Mouse (Mus musculus) liver, embryonic 14.5 days (tissue): Measurements from ENCODE around the gene B230307C23Rik. TPM values are rescaled to one million over a fixed set of nuclear protein-coding genes. Genes with fewer than 3 reads are reported as not detected.

Experiments
- ATAC-seq: fragments of 200-750 bp; cut with Nextera tagmentation; 2 replicates; pipeline ENCODE4 v1.8.0; 2017; ENCODE audit warnings: moderate number of reproducible peaks, mild to moderate bottlenecking, moderate library complexity; ENCODE audit not compliant: insufficient read depth
- DNase-seq, 3 experiments: peaks; one replicate each; pipeline ENCODE4 v3.0.0-alpha.2; 2012 to 2013; ENCODE audit warnings: low read depth in 3 of 3, low spot score in 3 of 3
- H3K27ac ChIP-seq: fragments of 300-500 bp; sonication (generic); 2 replicates; pipeline ENCODE4 v1.5.1; 2014; ENCODE audit warnings: moderate library complexity, mild to moderate bottlenecking, control low read depth, inconsistent platforms
- H3K27me3 ChIP-seq: fragments of 300-500 bp; sonication (generic); 2 replicates; pipeline ENCODE4 v1.6.1; 2014; ENCODE audit warnings: mild to moderate bottlenecking, low read length, moderate library complexity; ENCODE audit not compliant: control insufficient read depth, insufficient read depth
- H3K36me3 ChIP-seq: fragments of 300-500 bp; sonication (generic); replicated peaks from 2 replicates; pipeline ENCODE4 v1.6.1; 2014; ENCODE audit warnings: low read depth; ENCODE audit not compliant: control insufficient read depth, insufficient read depth
- H3K4me1 ChIP-seq, 2 experiments: fragments of 200-500 bp in 1 of 2; fragments of 300-500 bp in 1 of 2; sonication (generic) in 1 of 2; replicated peaks; 2 replicates each; pipeline ENCODE4 v1.6.1; 2012 to 2014; ENCODE audit warnings: antibody characterized with exemption in 1 of 2, inconsistent platforms in 1 of 2, low read length in 1 of 2; ENCODE audit not compliant: control insufficient read depth in 2 of 2, insufficient read depth in 2 of 2
- H3K4me2 ChIP-seq: fragments of 300-500 bp; sonication (generic); 2 replicates; pipeline ENCODE4 v1.6.1; 2014; ENCODE audit warnings: low read depth, mild to moderate bottlenecking, control low read depth, moderate library complexity
- H3K4me3 ChIP-seq, 2 experiments: fragments of 200-500 bp in 1 of 2; fragments of 300-500 bp in 1 of 2; sonication (generic) in 1 of 2; 2 replicates each; pipeline ENCODE4 v1.5.1; 2012 to 2014; ENCODE audit warnings: low read depth in 2 of 2, low read length in 2 of 2, mild to moderate bottlenecking in 2 of 2, control low read depth in 1 of 2, inconsistent platforms in 1 of 2, moderate library complexity in 1 of 2; ENCODE audit not compliant: insufficient read depth in 1 of 2
- H3K9ac ChIP-seq: fragments of 300-500 bp; sonication (generic); replicated peaks from 2 replicates; pipeline ENCODE4 v1.6.1; 2014; ENCODE audit warnings: mild to moderate bottlenecking, control low read depth, moderate library complexity
- H3K9me3 ChIP-seq: fragments of 300-500 bp; sonication (generic); 2 replicates; pipeline ENCODE4 v1.6.1; 2016; ENCODE audit warnings: low read length, mixed read lengths; ENCODE audit not compliant: control insufficient read depth
- CTCF ChIP-seq: IDR thresholded peaks from 2 replicates; pipeline ENCODE4 v1.5.1; 2016; ENCODE audit warnings: antibody characterized with exemption, low read depth, control low read depth
- EP300 ChIP-seq: IDR thresholded peaks from 2 replicates; pipeline ENCODE4 v1.6.1; 2016; ENCODE audit warnings: antibody characterized with exemption, low read depth
- WGBS: fragments of 180-500 bp; shearing (Covaris S2); extraction: QIAGEN DNeasy Blood & Tissue Kit; methylation state at CpG from one replicate; pipeline ENCODE4 v1.1.7; 2014; ENCODE audit not compliant: insufficient replicate concordance; 5-methylcytosine and 5-hydroxymethylcytosine counted together
- polyA plus RNA-seq, 2 experiments: library from polyadenylated mRNA; depleted of rRNA in 1 of 2; stranded (reverse) in 1 of 2; unstranded in 1 of 2; fragments of >200 nt; fragmentation: Nextera tagmentation in 1 of 2; extraction: Ambion mirVana in 1 of 2; gene quantifications; 2 replicates each; pipeline versions ENCODE4 v1.2.1 to v1.2.3; 2012 to 2014

B230307C23Rik gene
- 7.1 and 9.7 TPM in 2 replicates for polyA plus RNA-seq (2012; rRNA removed)
- 12.2 and 12.3 TPM in 2 replicates for polyA plus RNA-seq (2014; fragmentation: Nextera tagmentation; extraction: Ambion mirVana)

GRCm38 (mm10) chr16:97996616-97997382 is at the start of gene B230307C23Rik:
Gene B230307C23Rik (plus strand): TSS chr16:97997315.
- Histone ChIP-seq H3K9ac (peak within 1 kb of the TSS; percentile 65), H3K9me3 (no peaks in the 10 kb centered on the region), H3K27me3 (no peaks in the 10 kb centered on the region), H3K27ac (peak within 1 kb of the TSS; percentile 25), H3K36me3 (no peaks in the 10 kb centered on the region; the same call in 1 of the 2 replicates), H3K4me3 (peak within 1 kb of the TSS; percentile 66 to 67), H3K4me1 (peaks cover 5 to 15% of the 10 kb centered on the region in 2 experiments), H3K4me2 (peak within 1 kb of the TSS; percentile 64)
- DNase-seq (peak; percentile 77 to 85 (median 79)), ATAC-seq (peak; percentile 97)
- TF ChIP-seq CTCF = no peak
- no peak for TF ChIP-seq EP300
- WGBS = 2% methylated on average over 22 of the region's 22 CpGs

- no peak for TF ChIP-seq CTCF
- no peak for TF ChIP-seq EP300
- H3K36me3 ChIP-seq = peaks cover 7% of the 10 kb centered on the region
- WGBS = 32% methylated on average over 4 of the region's 4 CpGs
- no peak overlapping the region for H3K9ac ChIP-seq
- no peak overlapping the region for H3K27ac ChIP-seq
- H3K27me3 ChIP-seq = no peaks in the 10 kb centered on the region
- H3K4me1 ChIP-seq = peaks cover 8 to 19% of the 10 kb centered on the region in 2 experiments; a peak in 3 of 4 replicates
- H3K4me2 ChIP-seq = no peak overlapping the region
- DNase-seq = no peak
- no peak for ATAC-seq
- H3K4me3 ChIP-seq = no peak overlapping the region
- no peaks in the 10 kb centered on the region for H3K9me3 ChIP-seq
These were observed 48.3 kb upstream of the B230307C23Rik start for GRCm38 (mm10) chr16:97948836-97949235.

GRCm38 (mm10) chr16:97950061-97950460 is 47.1 kb upstream of the B230307C23Rik start:
- no peaks in the 10 kb centered on the region for H3K27me3 ChIP-seq
- H3K4me3 ChIP-seq = no peak overlapping the region
- H3K27ac ChIP-seq = no peak overlapping the region
- peaks cover 9% of the 10 kb centered on the region for H3K36me3 ChIP-seq
- WGBS = 88% methylated on average over 8 of the region's 8 CpGs
- DNase-seq (no peak), ATAC-seq (no peak)
- peaks cover 10 to 25% of the 10 kb centered on the region in 2 experiments; a peak in 3 of 4 replicates for H3K4me1 ChIP-seq
- no peak overlapping the region for H3K4me2 ChIP-seq
- no peak overlapping the region for H3K9ac ChIP-seq
- H3K9me3 ChIP-seq = no peaks in the 10 kb centered on the region
- TF ChIP-seq CTCF (no peak), EP300 (no peak)

GRCm38 (mm10) chr16:97952371-97952770 is 44.7 kb upstream of the B230307C23Rik start:
- ATAC-seq (no peak), DNase-seq (no peak)
- peak overlapping the region; percentile 11; the same call in 1 of the 2 replicates for H3K4me2 ChIP-seq
- H3K9ac ChIP-seq = no peak overlapping the region
- 70% methylated on average over 4 of the region's 4 CpGs for WGBS
- H3K9me3 ChIP-seq = no peaks in the 10 kb centered on the region
- peaks cover 9% of the 10 kb centered on the region for H3K36me3 ChIP-seq
- H3K4me3 ChIP-seq = no peak overlapping the region
- peaks cover 11 to 28% of the 10 kb centered on the region in 2 experiments; a peak in 3 of 4 replicates for H3K4me1 ChIP-seq
- no peaks in the 10 kb centered on the region for H3K27me3 ChIP-seq
- TF ChIP-seq CTCF (no peak), EP300 (no peak)
- H3K27ac ChIP-seq = no peak overlapping the region; the same call in none of the 2 replicates

GRCm38 (mm10) chr16:97952801-97953200 is 44.3 kb upstream of the B230307C23Rik start:
- Histone ChIP-seq H3K27me3 (no peaks in the 10 kb centered on the region), H3K9ac (no peak overlapping the region; the same call in 1 of the 2 replicates), H3K27ac (peak overlapping the region; percentile 65), H3K9me3 (no peaks in the 10 kb centered on the region), H3K4me1 (peaks cover 14 to 33% of the 10 kb centered on the region in 2 experiments), H3K4me3 (no peak overlapping the region), H3K4me2 (peak overlapping the region; percentile 11), H3K36me3 (peaks cover 9% of the 10 kb centered on the region)
- TF ChIP-seq CTCF (no peak), EP300 (peak; percentile 50)
- ATAC-seq (peak; percentile 89), DNase-seq (peak in 1 of 3 experiments; percentile 51)
- 44% methylated on average over 9 of the region's 9 CpGs for whole genome bisulfite sequencing
